Mouse (Mus musculus): ENCODE results near the gene Lss.

Lss gene

DNA sequence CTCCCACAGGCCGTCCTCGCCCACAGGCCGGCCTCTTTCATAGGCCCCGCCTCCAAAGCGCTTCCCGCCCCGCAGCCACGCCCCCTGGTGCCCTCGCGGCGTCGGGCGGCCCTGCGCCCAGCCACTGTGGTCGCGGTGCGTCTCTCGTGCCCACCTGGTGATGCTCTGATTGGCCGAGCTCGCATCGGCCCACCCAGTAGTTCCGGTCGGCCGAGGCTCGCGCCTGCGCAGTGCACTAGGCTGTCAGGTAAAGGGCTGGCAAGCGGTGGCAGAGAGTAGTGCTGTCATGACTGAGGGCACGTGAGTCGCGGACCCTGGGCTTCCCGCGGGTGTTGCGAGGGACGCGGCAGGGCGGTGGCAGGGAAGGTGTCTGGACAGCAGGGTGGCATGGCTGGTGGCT lies at the start of gene Lss:
TSS of gene Lss (plus strand) at position 214 of the 400 bp plus-strand sequence.
- DNase-seq, result peak; percentile 96

DNA sequence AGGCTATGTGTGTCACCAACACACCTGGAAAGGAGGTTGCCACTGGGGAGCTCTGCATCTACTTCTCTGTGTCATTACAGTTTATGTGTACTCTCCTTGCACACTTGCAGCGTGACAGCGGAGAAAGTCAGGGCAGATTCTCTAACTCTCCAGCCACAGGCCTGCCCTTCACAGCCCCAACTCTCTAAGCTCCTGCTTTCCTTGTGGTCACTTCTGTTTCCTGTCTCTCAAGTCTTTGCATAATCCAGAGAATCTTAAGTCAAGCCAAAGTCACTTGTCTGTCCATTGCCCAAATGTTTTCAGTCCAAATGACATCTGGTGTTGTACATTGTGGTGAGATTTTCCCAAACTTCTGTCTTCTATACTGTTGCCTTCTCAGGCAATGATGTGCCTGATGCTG lies 45.1 kb upstream of the Lss start:
- DNase-seq, result no peak

DNA sequence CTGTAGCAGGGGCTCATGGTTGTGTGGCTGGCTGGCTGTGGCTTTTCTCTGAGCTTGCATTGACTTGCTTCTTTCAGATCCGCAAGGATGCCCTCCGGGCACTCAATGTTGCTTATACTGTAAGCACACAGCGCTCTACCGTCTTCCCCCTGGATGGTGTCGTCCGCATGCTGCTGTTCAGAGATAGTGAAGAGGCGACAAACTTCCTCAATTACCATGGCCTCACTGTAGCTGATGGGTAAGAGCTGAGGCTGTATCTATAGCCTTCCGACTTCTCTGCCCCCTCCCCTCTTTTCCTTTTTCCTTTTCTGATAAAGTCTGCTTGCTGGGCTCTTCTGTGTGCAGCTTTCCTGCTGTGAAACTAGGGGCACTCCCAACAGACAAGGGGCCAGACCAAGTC lies 43.1 kb upstream of the Lss start:
- DNase-seq, result no peak

DNA sequence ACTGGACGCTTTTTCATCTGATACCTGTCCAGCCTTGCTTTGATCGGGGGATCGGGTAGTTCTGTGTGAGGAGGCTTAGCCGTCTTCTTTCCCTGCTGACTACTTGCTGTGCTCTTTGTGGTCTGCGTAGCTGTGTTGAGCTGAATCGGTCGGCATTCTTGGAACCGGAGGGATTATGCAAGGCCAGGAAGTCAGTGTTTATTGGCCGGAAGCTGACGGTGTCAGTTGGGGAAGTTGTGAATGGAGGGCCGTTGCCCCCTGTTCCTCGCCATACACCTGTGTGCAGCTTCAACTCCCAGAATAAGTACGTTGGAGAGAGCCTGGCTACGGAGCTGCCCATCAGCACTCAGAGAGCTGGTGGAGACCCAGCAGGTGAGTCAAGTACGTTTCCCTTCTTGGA lies 42.2 kb upstream of the Lss start:
- DNase-seq, result no peak

DNA sequence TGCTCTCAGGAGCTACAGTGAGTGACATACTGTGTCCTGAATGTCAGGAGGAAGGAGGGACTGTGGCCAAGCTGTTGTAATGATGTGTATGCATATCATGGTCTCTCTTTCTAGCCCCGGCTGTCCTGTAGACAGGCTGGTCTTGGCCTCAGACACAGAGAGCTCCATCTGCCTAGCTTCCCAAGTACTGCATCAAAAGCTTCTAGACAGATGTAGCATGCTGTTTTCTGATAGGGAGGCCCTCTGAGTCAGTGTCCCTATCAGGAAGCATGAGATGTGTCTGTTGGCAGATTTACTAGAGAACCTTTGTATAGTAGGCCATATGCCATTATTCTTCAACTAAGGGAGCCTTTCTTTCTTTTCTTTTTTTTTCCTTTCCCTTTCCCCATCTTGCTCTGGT lies 37.9 kb upstream of the Lss start:
- no peak for DNase-seq

DNA sequence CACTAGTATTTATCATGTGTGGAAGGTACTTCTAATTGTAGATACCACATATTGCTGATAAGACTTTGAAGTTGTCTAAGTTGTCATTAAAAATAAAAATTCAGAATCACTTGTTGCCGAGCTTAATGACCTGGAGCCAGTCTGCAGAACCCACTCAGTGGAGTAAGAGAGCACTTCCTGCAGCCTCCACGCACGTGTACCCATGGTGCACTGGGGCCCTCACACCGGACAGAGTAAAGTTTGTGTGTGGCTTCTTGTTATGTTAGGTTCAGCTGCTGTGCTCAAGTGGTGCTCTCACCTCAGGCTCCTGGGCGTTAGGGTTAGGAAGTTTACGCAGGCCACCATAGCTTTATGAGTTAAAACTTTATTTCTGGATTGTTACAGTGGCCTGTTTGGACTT lies 35.9 kb upstream of the Lss start:
- DNase-seq, result no peak

DNA sequence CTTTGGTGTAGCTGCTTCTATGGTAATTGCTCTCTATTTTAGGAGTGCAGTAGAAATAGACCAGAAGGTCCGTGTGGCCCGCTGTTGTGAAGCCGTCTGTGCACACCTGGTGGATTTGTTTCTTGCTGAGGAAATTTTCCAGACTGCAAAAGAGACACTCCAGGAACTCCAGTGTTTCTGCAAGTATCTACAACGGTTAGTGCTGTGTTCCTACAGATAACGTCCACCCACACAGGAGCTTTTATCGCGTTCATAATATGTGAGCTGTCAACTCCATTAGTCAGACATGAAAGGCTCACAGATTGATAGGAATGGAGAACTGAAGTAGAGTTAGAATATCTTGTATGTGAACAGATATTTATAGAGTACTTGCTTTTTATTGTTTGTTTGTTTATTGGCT lies 35.0 kb upstream of the Lss start:
- peak; percentile 8 for DNase-seq

DNA sequence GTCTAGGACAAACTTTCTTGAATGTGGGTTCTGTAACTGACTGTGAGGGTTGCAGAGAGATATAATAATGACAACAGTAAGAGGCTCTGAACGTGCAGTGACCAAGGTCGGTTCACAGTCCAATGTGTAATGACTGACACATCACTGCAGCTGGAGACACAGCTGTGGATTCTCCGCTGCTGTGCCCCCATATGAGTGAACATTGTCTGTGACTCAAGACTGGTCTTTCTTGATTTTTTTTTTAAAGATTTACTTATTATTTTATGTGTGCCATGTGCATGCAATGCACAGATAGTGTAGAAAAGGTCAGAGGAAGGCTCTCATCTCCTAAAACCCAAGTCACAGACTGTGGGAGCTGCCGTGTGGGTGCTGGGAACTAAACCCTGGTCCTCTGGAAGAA lies 33.9 kb upstream of the Lss start:
- DNase-seq, result no peak

DNA sequence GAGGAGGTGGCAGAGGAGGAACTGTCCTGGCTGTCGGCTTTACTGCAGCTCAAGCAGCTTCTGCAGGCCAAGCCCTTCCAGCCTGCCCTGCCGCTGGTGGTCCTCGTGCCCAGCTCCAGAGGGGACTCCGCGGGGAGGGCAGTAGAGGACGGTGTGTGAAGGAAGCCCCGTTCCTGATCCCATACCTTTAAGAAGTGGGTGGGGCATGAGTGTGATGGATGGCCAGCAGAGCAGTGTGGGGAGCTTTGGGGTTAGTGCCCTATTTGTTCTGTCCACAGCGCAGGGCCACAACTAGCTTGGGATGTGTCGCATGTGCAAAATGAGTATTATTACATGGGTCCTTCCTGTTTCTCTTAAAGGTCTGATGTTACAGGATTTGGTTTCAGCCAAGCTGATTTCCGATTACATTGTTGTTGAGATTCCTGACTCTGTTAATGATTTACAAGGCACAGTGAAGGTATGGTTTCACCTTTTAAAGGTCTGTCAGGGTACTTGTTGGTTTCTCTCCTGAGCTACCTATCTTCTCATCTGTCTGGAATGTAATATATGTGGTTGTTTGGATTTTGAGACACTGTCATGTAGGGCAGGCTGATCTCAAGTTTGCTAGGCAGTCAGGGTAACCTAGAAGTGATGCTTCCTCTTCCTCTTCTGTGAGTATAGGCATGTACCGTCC lies 27.0 kb upstream of the Lss start:
- no peak for DNase-seq

DNA sequence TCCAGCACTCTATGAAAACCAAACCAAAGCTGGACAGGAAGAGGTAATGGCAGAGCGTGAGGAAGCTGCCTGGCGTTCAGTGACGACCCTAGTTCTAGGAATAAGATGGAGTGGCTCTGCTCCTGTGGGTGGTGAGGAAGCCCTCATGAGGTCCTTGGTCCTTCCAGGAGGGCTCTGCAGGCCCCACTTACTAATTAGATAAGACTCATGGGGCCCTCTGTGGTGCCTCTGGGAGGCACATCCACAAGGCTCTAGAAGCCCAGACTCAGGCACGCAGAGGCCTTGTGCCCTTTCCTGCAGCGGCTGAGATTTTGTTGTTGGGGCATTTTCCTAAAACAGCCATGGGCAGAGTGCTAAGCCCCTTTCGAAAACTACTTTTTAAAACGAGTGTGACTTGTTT lies 25.5 kb upstream of the Lss start:
- no peak for DNase-seq

DNA sequence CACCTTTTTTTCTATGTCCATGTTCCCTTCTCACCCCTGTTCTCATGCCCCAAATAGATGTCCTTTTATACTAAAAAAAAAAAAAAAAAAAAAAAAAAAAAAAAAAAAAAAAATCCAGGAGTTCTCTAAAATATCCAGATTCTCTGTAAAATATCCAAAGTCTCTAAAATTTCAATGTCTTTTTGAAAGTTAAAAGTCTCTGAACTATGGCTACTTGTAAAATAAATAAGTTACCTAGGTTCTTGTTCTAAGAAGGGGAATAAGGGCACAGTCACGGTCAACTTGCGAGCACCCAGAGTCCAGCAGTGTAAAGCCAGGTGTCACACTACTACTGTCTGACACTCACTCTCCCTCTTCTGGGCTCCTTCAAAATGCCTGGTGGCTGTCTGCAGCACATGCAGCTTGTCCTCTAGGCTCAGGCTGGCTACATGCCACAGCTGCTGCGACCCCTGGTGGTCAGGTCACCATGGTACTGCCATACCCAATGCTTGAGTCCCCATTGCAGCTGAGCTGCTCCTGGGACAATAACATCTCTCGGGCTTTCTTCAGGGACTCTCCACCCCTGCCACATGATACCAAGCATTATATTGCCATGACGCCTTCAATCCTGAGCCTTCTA lies 18.3 kb upstream of the Lss start:
- peak; percentile 84 for DNase-seq

DNA sequence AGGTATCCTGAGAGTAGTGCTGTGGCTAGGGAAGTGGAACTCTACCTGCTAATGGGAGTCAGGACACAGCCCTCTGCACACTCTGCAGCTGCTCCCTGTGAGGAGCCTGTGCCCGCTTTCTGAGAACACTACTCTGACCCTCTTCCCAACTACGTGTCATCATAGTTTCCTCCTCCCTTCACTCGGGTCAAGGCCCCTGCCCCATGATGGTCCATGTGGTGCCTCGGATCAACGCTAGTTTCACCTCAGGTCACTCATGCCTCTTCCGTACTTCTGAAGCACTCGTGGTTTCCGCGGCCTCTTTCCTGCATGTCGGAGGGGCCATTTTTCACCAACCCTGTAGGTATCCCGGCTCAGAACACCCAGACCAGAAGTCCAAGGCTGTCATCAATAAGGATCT lies 466 bp upstream of the Lss start:
- DNase-seq, result no peak

DNA sequence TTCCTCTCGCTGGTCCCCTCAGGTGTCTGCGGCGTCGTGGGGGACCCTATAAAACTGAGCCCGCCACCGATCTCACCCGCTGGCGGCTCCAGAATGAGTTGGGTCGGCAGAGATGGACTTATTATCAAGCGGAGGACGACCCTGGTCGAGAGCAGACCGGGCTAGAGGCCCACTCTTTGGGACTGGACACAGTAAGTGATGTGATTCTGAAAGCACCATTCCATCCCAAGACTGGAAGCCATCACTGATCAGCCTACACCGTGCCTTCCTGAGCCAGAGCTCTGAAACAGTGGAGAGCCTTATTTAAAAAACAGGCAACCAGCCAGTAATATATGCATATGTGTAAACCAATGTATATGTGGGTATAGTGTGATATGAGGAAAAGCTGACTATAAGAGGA lies 440 bp downstream of the Lss start:
- DNase-seq, result no peak

DNA sequence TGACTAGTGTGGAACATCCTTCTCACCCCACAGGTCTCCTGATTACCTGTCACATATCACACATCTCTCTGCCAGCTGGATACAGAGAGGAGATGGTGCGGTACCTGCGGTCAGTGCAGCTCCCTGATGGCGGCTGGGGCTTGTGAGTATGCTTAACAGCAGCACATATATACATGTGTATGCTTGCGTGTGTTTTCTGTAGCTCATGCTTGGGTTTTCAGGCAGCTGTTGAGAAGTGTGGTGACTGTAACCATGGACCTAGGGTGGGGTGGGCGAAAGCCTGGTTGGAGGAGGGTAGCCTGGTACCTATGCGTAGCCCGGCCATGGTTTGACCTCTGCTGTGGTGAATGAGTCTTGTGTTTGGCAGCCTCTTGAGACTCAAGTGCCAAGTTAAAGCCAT lies 4.1 kb downstream of the Lss start:
- no peak for DNase-seq

DNA sequence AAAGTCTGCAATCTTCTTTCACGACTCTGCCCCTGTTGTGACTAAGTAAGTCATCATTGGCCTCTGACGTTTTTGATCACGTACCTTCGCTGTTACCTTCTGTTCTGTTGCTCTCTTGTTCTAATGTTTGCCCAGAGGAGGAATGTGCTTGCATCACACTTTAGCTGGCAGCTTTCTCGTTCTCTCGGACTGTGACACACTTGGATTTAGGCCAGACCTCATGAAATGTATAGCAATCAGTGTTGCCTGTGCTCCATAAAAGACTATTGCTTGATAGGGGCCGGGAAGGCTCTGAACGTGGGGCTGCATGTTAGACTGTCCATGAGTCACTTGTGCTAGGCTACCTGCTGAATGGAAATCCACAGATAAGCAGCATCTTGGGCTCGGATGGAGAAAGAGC lies 6.2 kb downstream of the Lss start:
- peak; percentile 61 for DNase-seq

DNA sequence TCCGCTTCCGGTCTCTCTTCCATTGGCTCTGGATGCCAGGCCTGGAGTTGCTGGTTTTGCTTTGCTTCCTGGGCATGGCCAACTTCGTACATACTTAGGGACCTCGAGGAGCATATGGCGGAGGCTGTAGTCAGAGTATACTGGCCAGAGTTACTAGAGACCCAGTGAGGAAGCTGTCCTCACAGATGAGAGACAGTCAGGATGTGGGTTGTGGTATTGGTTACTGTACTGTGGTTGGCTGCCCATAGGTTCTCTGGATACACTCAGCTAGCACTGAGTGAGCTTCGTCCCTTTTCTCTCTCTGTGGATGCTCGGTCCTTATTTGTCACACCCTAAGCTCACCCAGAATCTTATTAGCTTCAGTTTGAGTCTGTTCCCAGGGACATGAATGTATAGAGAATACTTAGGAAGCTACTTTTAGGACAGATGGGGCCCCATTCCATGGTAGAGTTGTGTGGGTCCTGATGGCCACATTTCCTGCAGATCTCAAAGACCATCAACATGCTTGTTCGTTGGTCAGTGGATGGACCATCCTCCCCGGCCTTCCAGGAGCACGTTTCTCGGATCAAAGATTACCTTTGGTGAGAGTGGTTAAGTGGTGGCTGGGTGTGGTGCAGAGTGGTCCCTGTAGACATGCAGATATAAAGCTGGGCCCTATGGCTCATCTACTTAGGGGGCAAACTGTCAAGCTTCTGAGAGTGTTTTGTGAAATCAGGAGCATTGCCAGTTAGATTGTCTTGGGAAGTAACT lies 10.1 kb downstream of the Lss start:
- no peak for DNase-seq

DNA sequence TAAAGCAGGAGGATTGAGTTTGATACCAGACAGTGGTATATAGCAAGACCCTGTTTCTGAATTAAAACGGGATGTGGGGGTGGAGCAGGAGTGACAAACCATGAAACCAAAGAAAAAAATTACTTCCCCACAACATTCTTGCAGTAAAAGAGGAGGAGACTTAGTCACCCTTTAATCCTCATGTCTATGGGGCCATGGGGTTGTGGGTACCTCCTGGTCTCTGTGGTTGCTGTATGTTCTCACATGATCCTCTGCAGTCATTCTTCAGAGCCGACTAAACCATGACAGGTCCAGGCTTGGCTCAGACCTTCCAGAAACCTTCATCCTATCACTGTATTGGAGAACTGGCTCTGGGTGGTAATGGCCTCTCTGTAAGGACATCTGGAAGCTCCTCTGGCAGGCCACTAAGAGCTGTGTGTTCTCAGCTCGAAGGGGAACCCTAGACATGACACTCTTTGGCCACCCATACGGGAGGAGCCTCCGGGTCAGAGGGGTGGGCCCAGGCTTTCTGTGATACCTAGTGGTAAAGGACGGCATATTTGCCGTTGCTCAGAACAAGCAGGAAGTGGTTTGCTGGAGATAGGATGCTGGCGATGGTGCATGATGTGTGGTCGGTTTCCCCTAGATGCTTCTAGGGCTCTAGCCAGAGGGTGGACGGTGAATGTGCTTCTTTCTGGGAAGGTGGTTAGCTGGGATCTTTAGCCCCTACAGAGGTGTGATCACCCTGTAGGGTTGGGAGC lies 11.4 kb downstream of the Lss start:
- DNase-seq, result no peak

DNA sequence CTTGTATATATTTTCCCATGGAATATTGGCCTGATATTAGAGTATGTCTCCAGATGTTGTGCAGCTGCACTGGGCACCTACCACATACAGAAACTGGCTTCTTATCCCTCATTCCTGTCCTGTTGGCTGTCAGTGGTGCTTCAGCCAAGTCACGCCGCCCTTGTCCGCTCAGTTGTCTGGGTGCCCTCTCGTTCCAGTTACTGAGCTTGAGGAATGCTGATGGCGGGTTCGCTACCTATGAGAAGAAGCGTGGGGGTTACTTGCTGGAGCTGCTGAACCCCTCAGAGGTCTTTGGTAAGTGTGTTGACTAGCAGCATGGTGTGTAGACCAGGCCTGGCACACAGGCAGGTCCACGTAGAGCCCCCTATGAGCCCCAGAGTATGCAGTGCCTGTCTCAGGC lies 15.2 kb downstream of the Lss start:
- DNase-seq, result no peak

DNA sequence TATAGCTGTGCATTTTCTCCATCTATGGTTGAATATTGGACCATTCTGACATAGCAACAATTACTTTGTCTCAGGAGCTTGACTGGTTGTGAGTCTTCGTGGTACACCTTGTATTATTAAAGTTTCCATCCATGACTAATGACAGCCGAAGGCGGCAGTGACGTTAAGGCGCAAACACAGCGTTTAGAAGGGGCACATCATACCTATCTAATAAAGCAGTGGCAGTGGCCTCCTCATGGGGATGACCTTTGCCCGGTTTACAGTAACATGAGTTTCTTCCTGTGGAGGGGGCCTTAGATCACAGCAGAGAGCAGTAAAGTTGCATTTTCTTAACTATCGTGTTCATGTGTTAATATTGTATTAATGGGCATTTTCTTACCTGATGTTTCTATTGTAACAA lies 16.8 kb downstream of the Lss start:
- no peak for DNase-seq

DNA sequence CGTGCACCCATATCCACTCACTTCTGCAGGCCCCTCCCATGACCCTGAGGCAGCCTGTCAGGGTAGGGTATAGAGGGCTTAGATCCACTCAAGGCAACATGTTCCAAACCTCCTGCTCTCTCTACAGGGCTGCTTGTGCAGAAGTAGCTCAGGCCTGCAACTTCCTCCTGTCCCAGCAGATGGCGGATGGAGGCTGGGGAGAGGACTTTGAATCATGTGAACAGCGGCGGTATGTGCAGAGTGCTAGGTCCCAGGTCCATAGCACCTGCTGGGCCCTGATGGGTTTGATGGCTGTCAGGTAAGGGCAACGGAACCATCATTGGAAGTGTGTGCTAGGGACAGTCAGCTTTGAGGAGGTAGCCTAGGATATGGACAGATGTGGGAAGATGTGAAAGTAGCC lies 19.1 kb downstream of the Lss start:
- no peak for DNase-seq

DNA sequence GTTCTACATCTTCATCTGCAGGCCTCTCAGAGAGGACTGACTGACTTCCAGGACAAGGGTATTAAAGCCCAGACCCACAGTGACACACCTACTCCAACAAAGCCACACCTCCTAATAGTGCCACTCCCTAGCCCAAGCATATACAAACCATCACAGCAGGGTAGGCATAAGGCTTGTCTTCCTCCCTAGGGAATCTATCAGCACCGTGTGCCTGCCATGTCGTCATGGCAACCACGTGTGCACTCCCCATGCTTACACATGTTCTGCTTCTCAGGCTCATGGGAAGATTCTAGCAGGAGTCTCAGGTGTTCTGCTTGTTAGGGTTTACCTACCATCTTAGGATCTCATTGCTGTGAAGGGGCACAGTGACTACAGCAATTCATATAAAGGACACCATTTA lies 20.2 kb downstream of the Lss start:
- no peak for DNase-seq

DNA sequence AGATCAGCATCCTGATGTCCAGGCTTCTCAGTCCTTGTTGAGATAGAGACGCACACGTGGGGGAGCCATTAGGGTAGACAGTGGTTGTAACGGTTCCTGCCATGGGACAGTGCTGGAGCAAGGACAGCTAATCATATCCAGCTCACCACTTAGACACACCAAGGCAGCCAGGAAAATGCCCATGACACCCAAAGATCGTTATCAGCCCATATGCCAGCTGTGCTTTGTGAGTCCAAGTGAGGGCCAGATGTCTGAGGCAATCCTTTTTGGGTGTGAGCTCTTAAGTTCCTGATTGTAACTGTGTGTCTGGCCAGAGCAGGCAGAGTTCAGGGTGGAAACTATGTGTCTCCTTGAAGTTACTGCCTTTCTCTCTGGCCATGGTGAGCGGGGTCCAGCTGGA lies 22.7 kb downstream of the Lss start:
- DNase-seq, result no peak

DNA sequence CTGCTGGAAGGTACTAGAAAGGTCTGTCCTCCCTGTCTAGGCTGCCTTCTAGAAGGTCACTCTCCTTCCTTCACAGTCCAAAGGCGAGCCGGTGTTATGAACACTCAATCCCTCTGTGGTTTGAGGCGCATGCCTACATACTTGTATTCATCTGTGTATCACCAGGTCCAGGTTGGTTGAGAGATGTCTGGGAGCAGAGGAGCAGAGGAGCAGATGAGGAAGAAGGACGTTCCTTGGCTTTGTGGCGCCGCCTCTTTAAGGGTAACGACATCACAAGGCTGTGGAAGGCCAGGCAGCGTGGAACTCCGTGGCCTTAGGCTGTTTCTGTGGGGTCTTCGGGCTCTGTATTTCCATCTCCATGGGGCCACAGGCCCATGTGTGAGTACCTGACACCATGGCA lies 30.6 kb downstream of the Lss start, which contains the start of gene Spatc1l:
TSS of gene Spatc1l (plus strand) at position 301 of the 400 bp plus-strand sequence.
- DNase-seq, result no peak

Data from lung, postnatal 36 days (tissue).